Mouse (Mus musculus) hindbrain, embryonic 16.5 days (tissue): ENCODE results near the gene Apold1. TPM values are rescaled to one million over a fixed set of nuclear protein-coding genes. Genes with fewer than 3 reads are reported as not detected.

Source experiments
- ATAC-seq: fragments of 200-750 bp; cut with Nextera tagmentation; 2 replicates; pipeline ENCODE4 v1.8.0; 2017; ENCODE audit warnings: moderate TSS enrichment, moderate library complexity
- H3K27ac ChIP-seq: fragments of 300-500 bp; sonication (generic); 2 replicates; pipeline ENCODE4 v1.5.1; 2014; ENCODE audit warnings: low read depth, mild to moderate bottlenecking, control low read depth, low read length, moderate library complexity
- H3K27me3 ChIP-seq: fragments of 300-500 bp; sonication (generic); replicated peaks from 2 replicates; pipeline ENCODE4 v1.6.1; 2014; ENCODE audit warnings: low read length; ENCODE audit not compliant: control insufficient read depth, insufficient read depth
- H3K36me3 ChIP-seq: fragments of 300-500 bp; sonication (generic); 2 replicates; pipeline ENCODE4 v1.6.1; 2014; ENCODE audit warnings: mild to moderate bottlenecking, low read length, moderate library complexity, mixed read lengths; ENCODE audit not compliant: control insufficient read depth, insufficient read depth
- H3K4me1 ChIP-seq: fragments of 300-500 bp; sonication (generic); 2 replicates; pipeline ENCODE4 v1.6.1; 2014; ENCODE audit warnings: low read depth, low read length; ENCODE audit not compliant: control insufficient read depth, insufficient read depth
- H3K4me2 ChIP-seq: fragments of 300-500 bp; sonication (generic); 2 replicates; pipeline ENCODE4 v1.6.1; 2014; ENCODE audit warnings: mild to moderate bottlenecking, low read length, control low read depth, moderate library complexity
- H3K4me3 ChIP-seq: fragments of 300-500 bp; sonication (generic); 2 replicates; pipeline ENCODE4 v1.5.1; 2014; ENCODE audit warnings: mild to moderate bottlenecking, low read length, control low read depth, moderate library complexity
- H3K9ac ChIP-seq: fragments of 300-500 bp; sonication (generic); 2 replicates; pipeline ENCODE4 v1.6.1; 2014; ENCODE audit warnings: low read depth, mild to moderate bottlenecking, control low read depth, low read length, moderate library complexity
- H3K9me3 ChIP-seq: fragments of 300-500 bp; sonication (generic); 2 replicates; pipeline ENCODE4 v1.6.1; 2014; ENCODE audit warnings: mild to moderate bottlenecking, low read length, moderate library complexity; ENCODE audit not compliant: control insufficient read depth
- WGBS: fragments of 180-500 bp; shearing (Covaris S2); extraction: QIAGEN DNeasy Blood & Tissue Kit; methylation state at CpG from one replicate; pipeline ENCODE4 v1.1.7; 2014; 5-methylcytosine and 5-hydroxymethylcytosine counted together
- polyA plus RNA-seq: library from polyadenylated mRNA; unstranded; fragments of >200 nt; fragmentation: Nextera tagmentation; extraction: Ambion mirVana; gene quantifications from 2 replicates; pipeline ENCODE4 v1.2.1, GENCODE M21; 2015

Gene Apold1
- polyA plus RNA-seq, 1 experiment from 2014 or later: 5.7 TPM

DNA sequence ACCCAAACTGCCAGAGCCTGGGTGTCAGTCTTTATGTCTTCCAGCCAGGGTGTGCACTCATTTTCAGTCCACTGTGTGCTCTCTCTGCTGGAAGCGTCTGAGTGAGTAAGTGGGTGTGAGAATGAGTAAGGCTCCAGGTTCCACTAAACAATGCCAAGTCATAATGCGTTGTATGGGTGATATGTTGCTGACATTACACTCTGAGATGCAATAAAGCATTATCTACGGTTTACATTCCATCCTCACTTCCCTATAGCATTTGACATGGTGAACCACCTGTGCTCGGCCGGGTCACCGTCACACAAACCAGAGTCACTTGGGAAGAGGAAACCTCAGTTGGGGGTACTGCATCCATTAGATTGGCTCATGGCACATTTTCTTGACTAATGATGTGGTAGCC, 9.2 kb downstream of the Apold1 start:
- Histone ChIP-seq H3K4me2 (no peak overlapping the region), H3K9ac (no peak overlapping the region), H3K27me3 (no peaks in the 10 kb centered on the region), H3K9me3 (no peaks in the 10 kb centered on the region), H3K27ac (no peak overlapping the region), H3K36me3 (no peaks in the 10 kb centered on the region), H3K4me3 (no peak overlapping the region), H3K4me1 (no peaks in the 10 kb centered on the region)
- no peak for ATAC-seq
- WGBS: 90% methylated on average over 6 of the region's 6 CpGs

DNA sequence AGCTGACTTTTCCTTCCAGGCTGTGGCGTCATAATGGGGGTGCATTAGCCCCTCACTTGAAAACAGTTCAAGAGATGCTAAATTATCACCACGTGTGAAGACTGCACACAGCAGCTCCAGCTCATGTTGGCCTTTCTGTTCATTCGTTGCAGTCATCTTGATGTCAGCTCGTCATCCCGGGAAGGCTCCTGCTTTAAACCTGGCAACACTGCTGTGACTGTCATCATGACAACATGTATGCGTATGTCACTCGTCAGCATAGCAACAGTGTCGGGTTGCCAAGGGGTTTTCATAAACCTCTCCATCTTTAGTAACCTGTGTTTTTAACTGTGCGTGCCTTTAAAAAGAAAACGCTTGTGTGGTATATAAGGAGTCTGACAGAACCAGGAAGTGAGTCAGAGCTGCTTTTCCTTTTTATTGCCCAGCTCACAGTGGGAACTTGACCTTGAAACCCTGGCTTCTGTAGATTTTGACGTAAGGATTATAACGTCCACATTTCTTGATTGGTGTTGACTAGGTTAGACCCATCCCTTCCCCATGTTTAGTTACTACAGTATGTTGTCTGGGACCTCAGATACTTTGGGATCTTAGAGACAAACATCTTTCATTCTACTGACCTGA, 12.6 kb downstream of the Apold1 start:
- no peaks in the 10 kb centered on the region for H3K4me1 ChIP-seq
- no peaks in the 10 kb centered on the region for H3K36me3 ChIP-seq
- no peaks in the 10 kb centered on the region for H3K27me3 ChIP-seq
- H3K4me2 ChIP-seq: no peak overlapping the region
- H3K27ac ChIP-seq: no peak overlapping the region
- no peak overlapping the region for H3K9ac ChIP-seq
- WGBS: 67% methylated on average over 12 of the region's 12 CpGs
- no peak; the same call in 1 of the 2 replicates for ATAC-seq
- no peaks in the 10 kb centered on the region for H3K9me3 ChIP-seq
- no peak overlapping the region for H3K4me3 ChIP-seq

DNA sequence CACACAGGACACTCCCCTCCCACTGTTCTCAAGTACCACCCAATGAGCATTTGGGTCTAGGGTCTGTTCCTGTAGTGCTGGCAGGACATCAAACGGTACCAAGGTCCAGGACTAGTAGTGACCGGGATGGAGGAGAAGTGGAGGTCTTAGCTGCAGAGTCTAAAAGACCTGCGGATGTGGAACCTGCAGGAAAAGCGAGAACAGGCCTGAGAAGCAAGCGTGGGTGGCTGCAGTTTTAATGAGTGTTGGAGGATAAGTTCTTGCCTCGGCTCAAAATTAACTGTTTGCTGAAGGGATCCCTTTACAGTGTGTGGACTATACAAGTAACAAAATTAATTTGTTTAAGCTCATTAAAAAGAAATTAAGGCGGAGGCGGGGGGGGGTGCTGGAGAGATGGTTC, 13.5 kb downstream of the Apold1 start:
- 82% methylated on average over 8 of the region's 8 CpGs for WGBS
- Histone ChIP-seq H3K27me3 (no peaks in the 10 kb centered on the region), H3K36me3 (no peaks in the 10 kb centered on the region), H3K27ac (no peak overlapping the region), H3K4me3 (no peak overlapping the region), H3K4me1 (no peaks in the 10 kb centered on the region), H3K9me3 (no peaks in the 10 kb centered on the region), H3K9ac (no peak overlapping the region), H3K4me2 (no peak overlapping the region)
- no peak for ATAC-seq

DNA sequence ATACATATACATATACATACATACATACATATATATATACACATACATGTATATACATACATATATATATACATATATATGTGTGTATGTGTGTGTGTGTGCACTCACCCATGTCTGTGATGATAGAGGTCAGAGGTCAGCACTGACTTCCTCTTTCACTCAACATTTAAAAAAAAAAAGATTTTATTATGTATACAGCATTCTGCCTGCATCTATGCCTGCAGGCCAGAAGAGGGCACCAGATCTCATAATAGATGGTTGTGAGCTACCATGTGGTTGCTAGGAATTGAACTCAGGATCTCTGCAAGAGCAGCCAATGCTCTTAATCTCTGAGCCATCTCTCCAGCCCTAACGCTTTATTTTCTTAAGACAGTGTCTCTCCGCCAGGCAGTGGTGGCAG, 15.4 kb downstream of the Apold1 start:
- 92% methylated on average over 2 of the region's 2 CpGs for WGBS
- ATAC-seq: no peak
- Histone ChIP-seq H3K9me3 (no peaks in the 10 kb centered on the region), H3K4me2 (no peak overlapping the region), H3K27me3 (no peaks in the 10 kb centered on the region), H3K36me3 (no peaks in the 10 kb centered on the region), H3K4me3 (no peak overlapping the region), H3K9ac (no peak overlapping the region), H3K27ac (no peak overlapping the region), H3K4me1 (no peaks in the 10 kb centered on the region)

DNA sequence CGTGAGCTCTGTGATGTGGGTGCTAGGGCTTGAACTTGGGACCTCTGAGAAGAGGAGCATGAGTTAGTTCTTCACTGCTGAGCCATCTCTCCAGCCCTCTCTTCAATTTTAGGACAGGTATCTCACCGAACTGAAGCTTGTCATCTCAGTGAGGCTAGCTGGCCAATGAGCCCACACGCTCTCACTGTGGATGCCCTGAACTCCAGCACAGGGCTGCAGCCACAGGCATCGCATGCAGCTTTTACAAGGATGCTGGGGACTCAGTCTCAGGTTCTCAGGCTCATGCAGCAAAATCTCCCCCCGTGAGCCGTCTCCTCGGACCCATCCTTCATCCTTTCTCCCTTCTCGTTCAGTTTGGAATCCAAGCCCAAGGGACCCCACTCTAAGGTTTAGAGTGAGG, 16.6 kb downstream of the Apold1 start:
- 93% methylated on average over 8 of the region's 8 CpGs for WGBS
- Histone ChIP-seq H3K9ac (no peak overlapping the region), H3K4me3 (no peak overlapping the region), H3K27ac (no peak overlapping the region), H3K4me1 (no peaks in the 10 kb centered on the region), H3K4me2 (no peak overlapping the region), H3K9me3 (no peaks in the 10 kb centered on the region), H3K36me3 (no peaks in the 10 kb centered on the region), H3K27me3 (no peaks in the 10 kb centered on the region)
- ATAC-seq: no peak

DNA sequence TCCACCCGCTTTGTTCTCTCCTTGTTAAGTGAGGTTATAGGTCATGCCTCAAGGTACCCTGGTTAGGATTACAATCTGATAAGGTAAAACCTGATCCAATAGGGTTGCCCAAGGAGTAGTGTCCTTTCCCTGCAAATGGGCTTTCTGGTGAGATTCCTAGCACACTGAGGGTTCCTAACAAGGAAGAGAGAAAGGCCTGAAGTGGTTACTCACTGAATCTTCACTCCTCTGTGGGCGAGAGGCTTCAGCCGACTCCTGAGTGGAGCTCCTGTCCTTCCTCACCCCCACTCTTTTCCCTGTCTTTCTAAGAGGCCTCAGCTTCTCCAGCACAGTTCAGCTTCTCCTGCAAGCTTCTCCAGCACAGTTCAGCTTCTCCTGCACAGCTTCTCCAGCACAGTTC, 17.3 kb downstream of the Apold1 start:
- Histone ChIP-seq H3K27ac (no peak overlapping the region), H3K4me2 (no peak overlapping the region), H3K27me3 (no peaks in the 10 kb centered on the region), H3K9me3 (no peaks in the 10 kb centered on the region), H3K36me3 (no peaks in the 10 kb centered on the region), H3K4me1 (no peaks in the 10 kb centered on the region), H3K9ac (no peak overlapping the region), H3K4me3 (no peak overlapping the region)
- ATAC-seq: no peak
- WGBS: 89% methylated on average over 3 of the region's 3 CpGs

DNA sequence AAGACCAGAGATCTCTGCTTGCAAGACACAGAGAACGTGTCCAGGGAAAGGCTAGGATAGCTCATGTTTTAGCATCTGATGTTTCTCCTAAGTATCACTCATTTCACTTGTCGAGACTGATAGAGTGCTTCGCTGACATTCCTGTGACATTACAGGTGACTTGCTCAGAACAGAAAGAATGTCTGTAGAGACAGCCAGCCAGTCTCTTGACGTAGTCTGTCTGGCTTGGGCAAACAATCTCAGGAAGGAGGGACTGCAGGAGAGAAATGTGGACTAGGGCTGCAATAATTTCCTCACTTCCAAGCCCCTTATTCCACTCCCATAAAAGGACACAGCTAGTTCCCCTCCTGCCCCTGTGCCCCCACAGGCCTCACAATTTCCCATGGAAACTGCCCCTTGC, 18.8 kb downstream of the Apold1 start:
- Histone ChIP-seq H3K4me1 (no peaks in the 10 kb centered on the region), H3K27ac (no peak overlapping the region), H3K9ac (no peak overlapping the region), H3K9me3 (no peaks in the 10 kb centered on the region), H3K27me3 (no peaks in the 10 kb centered on the region), H3K36me3 (no peaks in the 10 kb centered on the region), H3K4me2 (no peak overlapping the region), H3K4me3 (no peak overlapping the region)
- ATAC-seq: no peak
- 78% methylated on average over 4 of the region's 4 CpGs for WGBS

DNA sequence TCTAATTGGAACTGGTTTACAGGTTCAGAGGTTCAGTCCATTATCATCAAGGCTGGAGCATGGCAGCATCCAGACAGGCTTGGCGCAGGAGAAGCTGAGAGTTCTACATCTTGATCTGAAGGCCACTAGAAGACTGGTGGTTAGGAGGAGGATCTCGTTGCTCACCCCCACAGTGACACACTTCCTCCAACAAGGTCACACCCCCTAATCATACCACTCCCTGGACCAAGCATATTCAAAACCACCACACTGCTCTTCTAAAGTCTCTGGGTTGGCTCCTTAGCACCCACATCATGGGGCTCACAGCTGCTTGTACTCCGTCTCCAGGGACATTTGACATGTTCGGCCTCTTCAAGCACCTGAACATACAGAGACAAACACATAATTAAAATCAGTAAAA, 20.5 kb downstream of the Apold1 start:
- Histone ChIP-seq H3K4me3 (no peak overlapping the region), H3K4me1 (no peaks in the 10 kb centered on the region), H3K36me3 (no peaks in the 10 kb centered on the region), H3K27me3 (no peaks in the 10 kb centered on the region), H3K27ac (no peak overlapping the region), H3K4me2 (no peak overlapping the region), H3K9ac (no peak overlapping the region), H3K9me3 (no peaks in the 10 kb centered on the region)
- no peak for ATAC-seq
- 88% methylated on average over 4 of the region's 4 CpGs for WGBS

DNA sequence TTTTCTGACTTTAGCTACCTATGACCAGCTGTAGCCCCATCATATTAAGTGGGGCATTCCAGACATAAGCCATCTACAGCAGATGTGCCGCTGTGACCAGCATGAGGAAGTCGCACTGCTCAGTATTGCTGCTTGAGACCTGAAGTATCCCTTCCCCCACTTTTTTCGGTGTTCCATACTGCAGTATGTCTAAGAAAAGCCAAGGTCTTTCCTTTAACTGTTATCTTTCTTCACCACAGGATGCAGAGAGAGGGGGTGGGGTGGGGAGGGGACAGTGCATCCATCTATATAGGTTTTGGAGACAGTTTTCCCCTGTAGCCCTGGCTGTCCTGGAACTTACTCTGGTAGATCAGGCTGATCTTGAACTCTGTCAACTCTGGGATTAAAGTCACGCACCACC, 24.9 kb downstream of the Apold1 start:
- no peak overlapping the region for H3K27ac ChIP-seq
- H3K9me3 ChIP-seq: no peaks in the 10 kb centered on the region
- ATAC-seq: no peak
- no peaks in the 10 kb centered on the region for H3K4me1 ChIP-seq
- no peak overlapping the region for H3K4me3 ChIP-seq
- WGBS: 97% methylated on average over 4 of the region's 4 CpGs
- H3K27me3 ChIP-seq: no peaks in the 10 kb centered on the region
- H3K4me2 ChIP-seq: no peak overlapping the region
- H3K9ac ChIP-seq: no peak overlapping the region
- H3K36me3 ChIP-seq: no peaks in the 10 kb centered on the region
